Comparison of ENCODE assay signal across 10 mouse cellular contexts in the genomic region with DNA sequence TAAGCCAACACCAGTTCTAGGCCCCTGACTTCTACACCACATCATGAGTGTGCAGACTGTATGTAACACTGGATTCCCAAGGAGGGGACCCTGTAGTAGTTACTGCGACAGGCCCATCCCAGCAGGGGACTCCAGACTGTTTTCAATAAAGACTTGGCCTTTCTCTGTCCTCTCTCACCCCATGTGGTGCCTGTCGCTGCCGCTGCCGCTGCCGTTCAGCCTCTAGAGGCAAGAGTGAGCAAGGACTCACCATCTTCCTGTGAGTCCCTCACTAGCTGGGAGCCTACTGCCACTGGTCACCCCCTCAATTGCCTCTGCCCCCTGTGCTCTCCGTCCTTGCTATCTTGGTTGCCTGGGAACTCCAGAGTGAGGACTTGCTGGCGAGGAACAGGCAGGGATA. TPM values are rescaled to one million over a fixed set of nuclear protein-coding genes. Genes with fewer than 3 reads are reported as not detected.
A peak's percentile ranks its signal among the peaks of the same experiment; 100 is the strongest.
DNase-seq lines count a peak whose midpoint lies in the region; ATAC-seq and TF ChIP-seq lines count a peak whose summit lies in the region.
"Had no signal": no experiment of that assay in that cellular context is flagged by ENCODE, and none has a peak within 500 bp of the region (broad histone marks: within the 10 kb centered on the region; RNA-seq: fewer than 3 reads in every experiment).

No protein-coding gene starts in this region.

- peaks cover 71% of the 10 kb centered on the region for H3K4me1 ChIP-seq in heart, embryonic 13.5 days
- peaks cover 7% of the 10 kb centered on the region for H3K4me1 ChIP-seq in cortical plate, adult 2 months (ENCODE audit: control insufficient read depth, insufficient read depth, low read length)
- H3K4me1 ChIP-seq in hindbrain, embryonic 10.5 days (replicated peaks) = peaks cover 95% of the 10 kb centered on the region
- H3K4me1 ChIP-seq in midbrain, embryonic 16.5 days (ENCODE audit: control insufficient read depth, insufficient read depth, low read length) = peaks cover 72% of the 10 kb centered on the region

- H3K27me3 ChIP-seq in heart, embryonic 13.5 days (replicated peaks) = peaks cover 15% of the 10 kb centered on the region
- peaks cover 3% of the 10 kb centered on the region; the same call in 1 of the 2 replicates for H3K27me3 ChIP-seq in hindbrain, embryonic 10.5 days (ENCODE audit: insufficient read depth, poor library complexity, severe bottlenecking)
- H3K27me3 ChIP-seq in midbrain, embryonic 16.5 days (ENCODE audit: control insufficient read depth, insufficient read depth, low read depth, low read length) = no peaks in the 10 kb centered on the region

- TF ChIP-seq CTCF in cortical plate, adult 2 months (IDR thresholded peaks at IDR 0.05; ENCODE audit: extremely low read depth, insufficient read depth, low read length) = peak; percentile 28; the same call in 1 of the 2 replicates

- intact Hi-C loops in heart, postnatal 36 days (cut with DNase I) = loop anchor here (5.0 to 10.0 kb wide), 2 partner anchors 54 to 436 kb away; partner anchors contain the start of gene Gna13

- peaks cover 23% of the 10 kb centered on the region for H3K36me3 ChIP-seq in heart, embryonic 13.5 days
- H3K36me3 ChIP-seq in hindbrain, embryonic 10.5 days = peaks cover 94% of the 10 kb centered on the region
- H3K36me3 ChIP-seq in midbrain, embryonic 16.5 days (ENCODE audit: control insufficient read depth, insufficient read depth, low read length) = peaks cover 10% of the 10 kb centered on the region; the same call in 1 of the 2 replicates
- H3K36me3 ChIP-seq: G1E; heart, embryonic 15.5 days had no signal

- TF ChIP-seq POLR2A in cortical plate, adult 2 months (IDR thresholded peaks at IDR 0.05; ENCODE audit: extremely low read depth, insufficient read depth, low read length) = no peak

- H3K9me3 ChIP-seq in heart, embryonic 13.5 days = no peaks in the 10 kb centered on the region
- 0 out of 2 replicates have a peak, but pooled peaks cover 6% of the 10 kb centered on the region for H3K9me3 ChIP-seq in hindbrain, embryonic 10.5 days
- no peaks in the 10 kb centered on the region for H3K9me3 ChIP-seq in midbrain, embryonic 16.5 days (replicated peaks; ENCODE audit: control insufficient read depth, low read length, poor library complexity, severe bottlenecking)
- H3K9me3 ChIP-seq: heart, embryonic 15.5 days had no signal

- H3K27ac ChIP-seq in heart, embryonic 13.5 days (replicated peaks) = peak overlapping the region; percentile 32
- H3K27ac ChIP-seq in cortical plate, adult 2 months (ENCODE audit: insufficient read depth, low read length) = no peak overlapping the region
- H3K27ac ChIP-seq in hindbrain, embryonic 10.5 days = peak overlapping the region; percentile 85
- no peak overlapping the region for H3K27ac ChIP-seq in midbrain, embryonic 16.5 days (ENCODE audit: low read length)
- H3K27ac ChIP-seq: heart, embryonic 15.5 days had no signal

- WGBS in heart, embryonic 13.5 days = 23% methylated on average over 7 of the region's 7 CpGs
- 5% methylated on average over 7 of the region's 7 CpGs for WGBS in hindbrain, embryonic 10.5 days
- 12% methylated on average over 7 of the region's 7 CpGs for WGBS in midbrain, embryonic 16.5 days

- DNase-seq in heart, postnatal 36 days = no peak
- DNase-seq in hindbrain, embryonic 10.5 days (ENCODE audit: low spot score) = peak; percentile 69
- no peak for DNase-seq in cerebellum, postnatal 14 days
- no peak for DNase-seq in thymus, postnatal 14 days
- DNase-seq in right cerebral cortex, postnatal 36 days (ENCODE audit: low spot score in 2 of 2) = no peak

- H3K4me3 ChIP-seq in heart, embryonic 13.5 days = no peak overlapping the region
- no peak overlapping the region for H3K4me3 ChIP-seq in cortical plate, adult 2 months (ENCODE audit: insufficient read depth, low read length)
- peak overlapping the region; percentile 79 for H3K4me3 ChIP-seq in hindbrain, embryonic 10.5 days
- H3K4me3 ChIP-seq in midbrain, embryonic 16.5 days (ENCODE audit: low read depth, low read length) = peak overlapping the region; percentile 8; the same call in 1 of the 2 replicates
- H3K4me3 ChIP-seq: heart, embryonic 15.5 days had no signal

- no peak for ATAC-seq in heart, embryonic 13.5 days (ENCODE audit: extremely low read depth, insufficient number of reproducible peaks, low FRiP score, low TSS enrichment)
- no peak for ATAC-seq in midbrain, embryonic 16.5 days

- H3K9ac ChIP-seq in heart, embryonic 13.5 days = no peak overlapping the region
- 0 out of 2 replicates have a peak overlapping the region, but pooled peaks have one; percentile 30 for H3K9ac ChIP-seq in midbrain, embryonic 16.5 days (ENCODE audit: low read depth, low read length)
- H3K9ac ChIP-seq: heart, embryonic 15.5 days had no signal

- H3K4me2 ChIP-seq in heart, embryonic 13.5 days = peak overlapping the region; percentile 11; the same call in 1 of the 2 replicates
- peak overlapping the region; percentile 88 for H3K4me2 ChIP-seq in midbrain, embryonic 16.5 days (ENCODE audit: low read length)
- H3K4me2 ChIP-seq: heart, embryonic 15.5 days had no signal

RNA-seq across cellular contexts. Expression of gene Axin2, which starts 8.6 kb away (rescaled TPM):
- polyA plus RNA-seq in heart, embryonic 13.5 days (2015; fragmentation: Nextera tagmentation; extraction: Ambion mirVana) = 1.5 and 2.0 TPM in 2 replicates
- total RNA-seq in heart, postnatal 36 days (2021) = 1 to 10 TPM; 4.1 to 6.2 TPM
- 21.8 and 23.3 TPM in 2 replicates for polyA plus RNA-seq in cortical plate, adult 2 months (2012; rRNA removed)
- polyA plus RNA-seq in hindbrain, embryonic 10.5 days (2016; fragmentation: Nextera tagmentation; extraction: Ambion mirVana) = 18.0 and 19.8 TPM in 2 replicates
- polyA plus RNA-seq in midbrain, embryonic 16.5 days (2015; fragmentation: Nextera tagmentation; extraction: Ambion mirVana) = 9.3 and 11.3 TPM in 2 replicates
- total RNA-seq: G1E had no signal
- polyA plus RNA-seq: G1E had no signal

Comparison
In these comparisons a context has a peak if more than half of its experiments do, and no peak if none do; other contexts are left out.
1. H3K27ac ChIP-seq: peak in heart, embryonic 13.5 days (single experiment) and hindbrain, embryonic 10.5 days (single experiment); none in cortical plate, adult 2 months (single experiment) and midbrain, embryonic 16.5 days (single experiment).
2. H3K4me3 ChIP-seq: peak in hindbrain, embryonic 10.5 days (single experiment) and midbrain, embryonic 16.5 days (single experiment); none in heart, embryonic 13.5 days (single experiment) and cortical plate, adult 2 months (single experiment).